Mouse (Mus musculus) yolk sac, embryonic 10.5 days (tissue): Measurements from ENCODE around the gene Insrr.

ENCODE experiments used
- DNase-seq: peaks from one replicate; pipeline ENCODE4 v3.0.0-alpha.2; 2017; ENCODE audit warnings: low spot score

Gene Insrr

GRCm38 (mm10) chr3:87796736-87797334 is at the start of gene Insrr:
Gene Insrr, plus strand, starts transcription at chr3:87796951.
- peak; percentile 13 for DNase-seq

GRCm38 (mm10) chr3:87748431-87748830 is 48.3 kb upstream of the Insrr start, which contains the start of gene Lrrc71:
Gene Lrrc71, minus strand, starts transcription at chr3:87748625.
- no peak for DNase-seq

- peak; percentile 26 for DNase-seq
Observed at GRCm38 (mm10) chr3:87749036-87749435, 47.7 kb upstream of the Insrr start.

- DNase-seq, result no peak
Observed at GRCm38 (mm10) chr3:87749977-87750376, 46.8 kb upstream of the Insrr start.

GRCm38 (mm10) chr3:87752567-87752966 is 44.2 kb upstream of the Insrr start:
- no peak for DNase-seq

GRCm38 (mm10) chr3:87753829-87754228 is 42.9 kb upstream of the Insrr start:
- no peak for DNase-seq

- peak; percentile 69 for DNase-seq
Observed at GRCm38 (mm10) chr3:87755964-87756363, 40.8 kb upstream of the Insrr start.

- DNase-seq, result no peak
Observed at GRCm38 (mm10) chr3:87756488-87756887, 40.3 kb upstream of the Insrr start.

- DNase-seq, result no peak
Observed at GRCm38 (mm10) chr3:87758641-87759040, 38.1 kb upstream of the Insrr start.

GRCm38 (mm10) chr3:87761408-87762375 is 35.1 kb upstream of the Insrr start:
- DNase-seq, result no peak

- DNase-seq, result no peak
Observed at GRCm38 (mm10) chr3:87763202-87763601, 33.5 kb upstream of the Insrr start.

GRCm38 (mm10) chr3:87763683-87764289 is 33.0 kb upstream of the Insrr start:
- DNase-seq, result peak; percentile 61

- peak; percentile 44 for DNase-seq
Observed at GRCm38 (mm10) chr3:87764506-87764905, 32.2 kb upstream of the Insrr start.

- peak; percentile 64 for DNase-seq
Observed at GRCm38 (mm10) chr3:87765091-87765490, 31.7 kb upstream of the Insrr start.

GRCm38 (mm10) chr3:87765631-87766283 is 31.0 kb upstream of the Insrr start:
- DNase-seq, result no peak

- no peak for DNase-seq
Observed at GRCm38 (mm10) chr3:87766284-87766667, 30.5 kb upstream of the Insrr start.

GRCm38 (mm10) chr3:87767764-87768163 is 29.0 kb upstream of the Insrr start:
- DNase-seq, result no peak

GRCm38 (mm10) chr3:87768431-87768830 is 28.3 kb upstream of the Insrr start:
- no peak for DNase-seq

GRCm38 (mm10) chr3:87768844-87769243 is 27.9 kb upstream of the Insrr start:
- DNase-seq, result peak; percentile 77

GRCm38 (mm10) chr3:87769506-87769905 is 27.2 kb upstream of the Insrr start:
- DNase-seq, result no peak

- DNase-seq, result no peak
Observed at GRCm38 (mm10) chr3:87770280-87770679, 26.5 kb upstream of the Insrr start.

GRCm38 (mm10) chr3:87771088-87771487 is 25.7 kb upstream of the Insrr start:
- DNase-seq, result peak; percentile 70
